Mouse (Mus musculus): ENCODE data around the gene Gm6268. TPM values are rescaled to one million over a fixed set of nuclear protein-coding genes. Genes with fewer than 3 reads are reported as not detected.

Gm6268 gene
- not detected in 2 replicates for polyA plus RNA-seq (2016; fragmentation: Nextera tagmentation; extraction: Ambion mirVana)

DNA sequence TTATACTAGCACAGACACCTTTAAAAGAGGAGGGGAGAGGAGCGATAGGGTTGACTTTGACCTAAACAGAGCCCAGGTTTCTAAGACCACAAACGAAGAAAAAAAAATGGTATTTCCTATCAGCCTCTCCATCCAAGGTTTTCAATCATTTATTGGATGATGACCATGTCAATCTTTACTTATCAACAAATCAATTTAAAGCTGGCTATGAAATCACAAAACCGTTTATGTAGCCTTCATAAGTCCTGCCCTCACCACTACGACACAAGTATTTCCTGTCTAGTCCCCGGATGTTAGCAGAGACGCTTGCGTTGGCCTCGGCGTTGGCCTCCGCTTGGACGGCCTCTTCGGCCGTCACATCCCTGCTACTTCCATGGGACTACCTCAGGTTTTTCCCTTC, at the start of gene Gm6268:
Gene Gm6268 (plus strand): TSS at position 301 of the 400 bp plus-strand sequence.
- Histone ChIP-seq H3K27ac (no peak within 1 kb of the TSS), H3K4me2 (no peak within 1 kb of the TSS), H3K9ac (no peak within 1 kb of the TSS), H3K4me1 (no peaks in the 10 kb centered on the region), H3K27me3 (no peaks in the 10 kb centered on the region), H3K4me3 (replicated peaks) (no peak within 1 kb of the TSS), H3K36me3 (replicated peaks) (no peaks in the 10 kb centered on the region), H3K9me3 (no peaks in the 10 kb centered on the region)
- no peak for ATAC-seq (ENCODE audit: low FRiP score)
- WGBS = 95% methylated on average over 13 of the region's 13 CpGs

DNA sequence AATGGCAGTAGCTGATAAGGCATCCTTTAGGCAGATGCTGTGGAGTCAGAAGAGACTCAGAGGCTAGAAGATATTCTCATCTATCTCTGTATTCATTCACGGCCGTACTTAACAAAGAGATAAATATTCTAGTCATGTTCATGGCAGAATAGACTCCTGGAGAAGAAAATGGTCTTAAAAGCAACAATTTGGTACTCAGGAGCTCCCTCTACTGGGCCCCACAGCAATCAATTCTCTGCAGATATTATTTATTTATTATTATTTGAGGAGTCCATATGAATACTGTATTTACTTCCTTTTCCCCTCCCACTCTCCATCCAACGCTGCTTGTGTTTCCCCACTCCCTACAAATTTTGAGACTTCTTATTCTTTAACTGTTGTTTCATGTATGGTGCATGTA, 48.6 kb upstream of the Gm6268 start:
- no peak overlapping the region for H3K27ac ChIP-seq
- H3K9me3 ChIP-seq = no peaks in the 10 kb centered on the region
- H3K9ac ChIP-seq = no peak overlapping the region
- no peaks in the 10 kb centered on the region for H3K36me3 ChIP-seq (replicated peaks)
- H3K4me1 ChIP-seq = no peaks in the 10 kb centered on the region
- no peak overlapping the region for H3K4me2 ChIP-seq
- WGBS = 62% methylated on average over 3 of the region's 3 CpGs
- H3K27me3 ChIP-seq = no peaks in the 10 kb centered on the region
- no peak for ATAC-seq (ENCODE audit: low FRiP score)
- H3K4me3 ChIP-seq (replicated peaks) = no peak overlapping the region

DNA sequence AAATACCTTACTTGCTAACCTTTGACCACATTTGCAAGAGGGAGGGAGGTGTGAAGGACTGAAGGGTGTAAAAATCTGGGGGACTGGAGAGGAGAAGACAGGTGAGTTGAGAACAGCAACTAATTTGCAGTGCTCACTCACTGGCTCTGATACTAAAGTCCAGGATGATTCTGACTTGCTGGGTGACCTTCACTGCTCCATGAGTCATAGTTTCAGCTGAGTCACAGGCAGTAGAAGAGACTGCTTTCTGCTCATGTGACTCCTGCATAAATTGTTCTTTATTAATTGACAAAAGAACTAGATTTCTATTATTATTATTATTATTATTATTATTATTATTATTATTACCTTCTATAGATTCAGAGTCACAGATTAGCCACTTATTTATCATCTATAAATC, 15.7 kb upstream of the Gm6268 start:
- H3K4me3 ChIP-seq (replicated peaks) = no peak overlapping the region
- H3K27ac ChIP-seq = no peak overlapping the region
- H3K4me1 ChIP-seq = no peaks in the 10 kb centered on the region
- H3K36me3 ChIP-seq (replicated peaks) = no peaks in the 10 kb centered on the region
- H3K9ac ChIP-seq = no peak overlapping the region
- H3K9me3 ChIP-seq = no peaks in the 10 kb centered on the region
- no peaks in the 10 kb centered on the region for H3K27me3 ChIP-seq
- no peak for ATAC-seq (ENCODE audit: low FRiP score)
- no peak overlapping the region for H3K4me2 ChIP-seq

DNA sequence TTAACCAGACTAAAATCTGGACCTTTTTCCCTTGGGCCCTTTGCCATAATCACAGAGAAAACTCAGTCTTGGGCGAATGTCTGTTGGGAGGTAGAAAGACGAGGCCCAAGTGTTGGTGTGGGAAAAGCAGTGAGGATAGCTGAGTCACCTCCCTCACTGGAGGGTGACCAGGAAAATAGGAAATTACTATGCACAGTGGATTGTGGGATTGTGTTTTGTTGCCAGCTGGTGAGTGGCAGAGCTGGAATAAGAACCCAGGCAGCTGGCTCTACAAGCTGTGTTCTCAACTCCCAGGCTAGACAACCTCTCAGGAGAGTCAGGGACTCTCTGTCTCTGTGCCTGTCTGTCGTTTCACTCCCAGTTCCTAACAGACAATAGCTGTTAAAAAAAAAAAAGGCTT, 11.1 kb upstream of the Gm6268 start:
- Histone ChIP-seq H3K4me3 (replicated peaks) (no peak overlapping the region), H3K9me3 (no peaks in the 10 kb centered on the region), H3K9ac (no peak overlapping the region), H3K4me2 (no peak overlapping the region), H3K36me3 (replicated peaks) (no peaks in the 10 kb centered on the region), H3K27ac (no peak overlapping the region), H3K27me3 (no peaks in the 10 kb centered on the region), H3K4me1 (no peaks in the 10 kb centered on the region)
- 50% methylated on average over 3 of the region's 3 CpGs for WGBS
- ATAC-seq (ENCODE audit: low FRiP score) = no peak

DNA sequence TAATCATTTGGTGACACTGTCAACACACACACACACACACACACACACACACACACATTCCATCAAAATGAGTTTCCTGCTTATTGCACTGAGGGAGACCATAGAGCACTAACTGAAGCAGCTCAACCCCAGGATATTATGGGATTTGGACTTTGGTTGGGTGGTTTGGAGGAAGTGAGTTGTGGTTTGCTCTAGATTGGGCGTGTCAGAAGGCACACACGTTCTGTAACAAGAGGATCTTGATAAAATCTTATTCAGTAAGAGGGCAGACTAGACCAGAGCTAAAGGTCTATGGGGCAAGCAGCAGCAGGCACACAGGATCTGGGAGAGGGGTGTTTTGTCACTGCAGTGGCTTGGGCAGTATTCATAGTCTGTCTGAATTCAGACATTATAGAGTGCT, 10.6 kb upstream of the Gm6268 start:
- 66% methylated on average over 2 of the region's 2 CpGs for WGBS
- no peak overlapping the region for H3K4me2 ChIP-seq
- no peak overlapping the region for H3K27ac ChIP-seq
- no peaks in the 10 kb centered on the region for H3K9me3 ChIP-seq
- ATAC-seq (ENCODE audit: low FRiP score) = no peak
- no peak overlapping the region for H3K9ac ChIP-seq
- H3K27me3 ChIP-seq = no peaks in the 10 kb centered on the region
- no peak overlapping the region for H3K4me3 ChIP-seq (replicated peaks)
- no peaks in the 10 kb centered on the region for H3K4me1 ChIP-seq
- H3K36me3 ChIP-seq (replicated peaks) = no peaks in the 10 kb centered on the region

DNA sequence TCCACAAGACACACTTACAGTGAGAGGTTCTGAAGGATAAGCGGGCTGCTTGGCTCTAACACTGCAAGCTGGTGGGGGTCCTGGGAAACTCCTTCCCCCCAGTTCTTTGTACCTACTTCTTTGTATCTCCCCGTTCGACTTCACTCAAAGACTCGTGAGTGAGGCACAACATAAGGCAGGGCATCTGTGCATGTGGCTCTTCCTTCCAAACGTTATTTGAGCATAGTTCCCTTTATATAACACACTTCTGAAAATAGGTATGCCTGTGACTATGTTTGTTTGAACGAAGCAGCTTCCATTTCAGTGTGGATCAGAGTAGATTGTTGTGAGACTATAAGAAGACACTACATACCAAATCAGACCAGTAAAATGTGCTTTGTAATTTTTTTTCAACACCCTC, 8.4 kb upstream of the Gm6268 start:
- Histone ChIP-seq H3K36me3 (replicated peaks) (no peaks in the 10 kb centered on the region), H3K9ac (no peak overlapping the region), H3K4me2 (no peak overlapping the region), H3K9me3 (no peaks in the 10 kb centered on the region), H3K4me1 (no peaks in the 10 kb centered on the region), H3K4me3 (replicated peaks) (no peak overlapping the region), H3K27me3 (no peaks in the 10 kb centered on the region), H3K27ac (no peak overlapping the region)
- 67% methylated on average over 6 of the region's 6 CpGs for WGBS
- no peak for ATAC-seq (ENCODE audit: low FRiP score)

DNA sequence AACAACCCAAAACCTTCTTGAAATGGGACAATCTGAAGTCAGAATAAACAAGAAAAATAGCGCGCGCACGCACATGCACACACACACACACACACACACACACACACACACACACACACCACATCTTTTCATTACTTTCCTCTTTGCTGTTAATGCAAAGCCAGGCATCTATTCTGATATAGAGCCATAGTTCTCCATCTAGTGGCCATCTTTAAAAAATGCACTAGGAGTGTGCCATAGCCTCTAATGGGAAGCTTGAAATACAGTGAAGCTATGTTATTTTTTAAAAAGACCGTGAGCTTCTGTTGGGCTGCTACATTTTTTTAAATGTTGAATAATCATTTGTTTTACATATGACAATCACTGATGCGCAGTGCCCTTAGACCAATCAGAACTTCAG, 7.8 kb upstream of the Gm6268 start:
- Histone ChIP-seq H3K4me2 (no peak overlapping the region), H3K4me1 (no peaks in the 10 kb centered on the region), H3K9me3 (no peaks in the 10 kb centered on the region), H3K27me3 (no peaks in the 10 kb centered on the region), H3K27ac (no peak overlapping the region), H3K36me3 (replicated peaks) (no peaks in the 10 kb centered on the region), H3K9ac (no peak overlapping the region), H3K4me3 (replicated peaks) (no peak overlapping the region)
- 59% methylated on average over 6 of the region's 6 CpGs for WGBS
- 0 out of 2 replicates have a peak, but pooled peaks have one; percentile 39 for ATAC-seq (ENCODE audit: low FRiP score)

DNA sequence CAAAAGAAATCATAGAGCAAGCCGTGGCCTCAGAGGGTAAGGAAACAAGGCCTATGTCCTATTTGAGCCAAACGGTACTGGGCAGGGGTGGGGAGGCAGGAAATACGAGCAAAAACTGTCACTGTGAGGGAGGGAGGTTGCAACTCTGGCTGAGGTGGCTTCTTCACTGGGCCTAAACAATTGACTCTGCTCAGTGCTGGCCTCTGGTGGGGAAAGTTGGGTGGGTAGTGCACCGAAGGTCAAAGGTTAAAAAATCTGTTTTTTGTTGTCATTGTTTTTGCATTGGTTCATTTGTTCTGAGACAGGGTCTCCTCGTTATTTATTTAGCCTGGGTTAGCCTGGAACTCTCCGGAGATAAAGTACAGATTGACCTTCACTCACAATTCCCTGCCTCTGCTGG, 1.2 kb downstream of the Gm6268 start:
- Histone ChIP-seq H3K4me1 (no peaks in the 10 kb centered on the region), H3K4me3 (replicated peaks) (no peak overlapping the region), H3K4me2 (no peak overlapping the region), H3K27ac (no peak overlapping the region), H3K27me3 (no peaks in the 10 kb centered on the region), H3K36me3 (replicated peaks) (no peaks in the 10 kb centered on the region), H3K9ac (no peak overlapping the region), H3K9me3 (no peaks in the 10 kb centered on the region)
- no peak for ATAC-seq (ENCODE audit: low FRiP score)
- WGBS = 57% methylated on average over 6 of the region's 6 CpGs

DNA sequence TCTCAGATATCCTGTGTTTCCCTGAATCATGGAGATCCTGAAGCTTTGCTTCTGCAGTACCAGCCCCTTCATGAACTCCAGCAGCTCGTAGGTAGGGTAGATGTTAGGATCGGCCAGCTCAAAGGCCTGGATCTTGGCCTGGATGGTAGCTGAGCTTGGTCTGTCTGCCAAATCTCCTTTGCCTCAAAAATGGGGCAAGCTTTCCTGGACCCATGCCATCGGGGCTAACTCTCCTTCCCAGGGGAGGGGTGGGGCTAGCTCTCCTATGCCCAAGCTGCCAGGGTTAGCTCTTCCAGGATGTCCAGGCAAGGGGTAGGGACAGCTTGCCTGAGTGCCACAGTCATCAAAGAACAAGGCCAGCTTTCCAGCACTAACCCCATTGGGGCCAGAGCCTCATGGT, 18.1 kb downstream of the Gm6268 start:
- no peaks in the 10 kb centered on the region for H3K9me3 ChIP-seq
- H3K4me3 ChIP-seq (replicated peaks) = no peak overlapping the region
- no peak overlapping the region for H3K4me2 ChIP-seq
- no peaks in the 10 kb centered on the region for H3K4me1 ChIP-seq
- no peaks in the 10 kb centered on the region for H3K27me3 ChIP-seq
- H3K36me3 ChIP-seq (replicated peaks) = no peaks in the 10 kb centered on the region
- no peak overlapping the region for H3K9ac ChIP-seq
- 93% methylated on average over 3 of the region's 3 CpGs for WGBS
- H3K27ac ChIP-seq = no peak overlapping the region
- no peak for ATAC-seq (ENCODE audit: low FRiP score)

DNA sequence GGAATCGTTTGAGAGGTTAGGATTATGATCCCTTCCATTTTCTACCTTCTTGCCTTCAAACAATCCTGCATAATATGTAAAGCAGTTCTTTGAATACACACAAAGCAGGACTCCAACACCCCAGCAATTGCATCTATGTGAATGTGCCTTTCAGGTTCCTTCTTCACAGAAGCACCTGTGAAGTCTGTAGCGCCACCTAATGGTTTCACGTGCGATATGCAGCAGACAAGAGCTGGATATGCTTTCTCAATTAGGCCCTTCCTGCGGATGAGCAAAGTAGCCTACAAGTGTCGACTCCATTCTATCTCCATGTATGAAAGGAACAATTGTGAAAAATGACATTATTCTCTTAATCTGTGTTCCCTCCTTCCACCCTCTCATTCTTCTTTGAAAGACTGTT, 33.9 kb downstream of the Gm6268 start:
- Histone ChIP-seq H3K4me2 (no peak overlapping the region), H3K9ac (no peak overlapping the region), H3K27me3 (no peaks in the 10 kb centered on the region), H3K36me3 (replicated peaks) (no peaks in the 10 kb centered on the region), H3K4me1 (no peaks in the 10 kb centered on the region), H3K4me3 (replicated peaks) (no peak overlapping the region), H3K27ac (no peak overlapping the region), H3K9me3 (no peaks in the 10 kb centered on the region)
- ATAC-seq (ENCODE audit: low FRiP score) = no peak
- WGBS = 54% methylated on average over 6 of the region's 6 CpGs

DNA sequence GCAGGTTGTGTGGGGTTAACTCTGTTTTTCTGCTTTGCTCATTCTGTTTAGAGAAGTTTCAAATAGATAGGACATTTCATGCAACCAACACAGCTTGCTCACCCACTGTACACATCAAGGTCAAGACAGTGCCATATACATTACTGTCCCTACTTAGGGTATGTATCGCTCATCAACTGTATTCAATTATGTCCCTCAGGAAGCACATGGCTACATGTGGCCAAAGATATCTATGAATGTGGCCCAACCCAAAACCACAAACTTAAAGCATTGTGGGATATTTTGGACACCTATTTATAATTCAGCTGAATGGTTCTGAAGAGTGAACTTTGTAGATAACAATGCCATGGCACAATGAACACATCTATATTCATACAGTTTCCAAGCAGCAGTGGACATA, 36.9 kb downstream of the Gm6268 start:
- no peaks in the 10 kb centered on the region for H3K4me1 ChIP-seq
- H3K4me2 ChIP-seq = no peak overlapping the region
- H3K27me3 ChIP-seq = no peaks in the 10 kb centered on the region
- H3K4me3 ChIP-seq (replicated peaks) = no peak overlapping the region
- H3K27ac ChIP-seq = no peak overlapping the region
- H3K36me3 ChIP-seq (replicated peaks) = no peaks in the 10 kb centered on the region
- H3K9me3 ChIP-seq = no peaks in the 10 kb centered on the region
- WGBS = 96% methylated on average over 1 of the region's 1 CpGs
- no peak for ATAC-seq (ENCODE audit: low FRiP score)
- H3K9ac ChIP-seq = no peak overlapping the region

Data from forebrain, embryonic 12.5 days (tissue).